Mouse (Mus musculus): ENCODE data around the gene Tnfrsf12a. TPM values are rescaled to one million over a fixed set of nuclear protein-coding genes. Genes with fewer than 3 reads are reported as not detected.

Gene Tnfrsf12a
- polyA plus RNA-seq, 1 experiment from 2014 or later: 24.1 TPM

DNA sequence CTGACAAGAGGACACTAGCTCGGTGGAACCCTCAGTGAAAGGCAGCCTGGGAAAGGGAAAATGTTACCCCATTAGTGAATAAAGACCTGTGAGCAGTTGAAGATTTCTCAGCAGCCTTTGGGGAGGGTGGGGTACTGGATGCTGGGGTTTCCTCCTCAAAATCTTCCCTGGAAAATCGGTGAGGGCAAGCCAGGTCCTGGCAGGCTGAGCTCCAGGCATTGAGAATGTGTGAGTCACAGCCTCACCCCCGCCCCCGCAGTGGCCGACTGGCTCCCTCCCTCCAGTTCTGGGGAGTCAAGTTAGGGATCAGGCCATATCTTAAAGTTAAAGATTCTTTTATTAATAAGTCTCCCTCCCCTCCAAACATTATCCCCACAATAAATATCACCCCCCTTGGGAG is 2.1 kb downstream of the Tnfrsf12a start:
- no peak for ATAC-seq (ENCODE audit: insufficient read depth, low FRiP score)
- Histone ChIP-seq H3K36me3 (ENCODE audit: control insufficient read depth, insufficient read depth, low read length) (no peaks in the 10 kb centered on the region), H3K4me1 (ENCODE audit: control insufficient read depth, insufficient read depth, low read length) (peaks cover 37% of the 10 kb centered on the region), H3K9ac (ENCODE audit: low read length) (peak overlapping the region; percentile 76; the same call in 1 of the 2 replicates), H3K4me3 (replicated peaks; ENCODE audit: low read length) (peak overlapping the region; percentile 78), H3K4me2 (ENCODE audit: low read depth, low read length) (peak overlapping the region; percentile 97), H3K9me3 (replicated peaks; ENCODE audit: control insufficient read depth, low read length) (no peaks in the 10 kb centered on the region), H3K27me3 (ENCODE audit: control insufficient read depth, insufficient read depth, low read length) (peaks cover 13% of the 10 kb centered on the region; the same call in 1 of the 2 replicates), H3K27ac (ENCODE audit: low read length) (peak overlapping the region; percentile 91)
- 23% methylated on average over 5 of the region's 5 CpGs for WGBS

DNA sequence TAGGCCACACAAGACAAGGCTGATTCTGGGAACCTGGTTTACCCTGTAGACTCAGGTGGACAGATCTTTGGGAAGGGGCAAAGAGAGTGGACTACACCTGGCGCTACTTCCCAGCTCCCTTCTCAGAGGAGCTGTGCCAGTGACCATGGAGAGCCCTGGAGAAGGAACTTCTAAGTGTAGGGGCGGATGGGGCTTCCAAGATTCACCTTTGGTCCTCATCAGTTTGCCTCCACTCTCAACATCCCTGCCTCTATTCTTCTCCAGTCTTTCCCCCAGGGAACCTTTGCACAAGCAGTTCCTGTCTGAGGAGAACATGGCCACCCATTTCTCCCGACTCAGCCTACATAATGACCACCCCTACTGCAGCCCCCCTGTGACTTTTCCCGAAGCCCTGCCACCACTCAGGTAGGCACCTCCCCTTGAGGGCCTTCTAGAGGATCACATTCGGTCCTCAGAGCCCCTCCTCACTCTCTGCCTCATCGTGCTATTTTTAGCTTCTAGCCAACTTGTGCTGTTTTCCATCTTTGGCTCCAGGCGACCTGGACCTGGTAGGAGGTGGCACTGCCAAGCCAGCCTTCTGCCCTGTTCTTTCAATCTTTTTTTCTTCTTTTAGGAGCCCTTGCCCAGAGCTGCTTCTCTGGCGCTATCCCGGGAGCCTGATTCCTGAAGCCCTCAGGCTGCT is 2.9 kb downstream of the Tnfrsf12a start:
- no peak for ATAC-seq (ENCODE audit: insufficient read depth, low FRiP score)
- no peaks in the 10 kb centered on the region for H3K36me3 ChIP-seq (ENCODE audit: control insufficient read depth, insufficient read depth, low read length)
- H3K4me3 ChIP-seq (replicated peaks; ENCODE audit: low read length): peak overlapping the region; percentile 78
- peak overlapping the region; percentile 97 for H3K4me2 ChIP-seq (ENCODE audit: low read depth, low read length)
- peaks cover 6% of the 10 kb centered on the region; the same call in 1 of the 2 replicates for H3K27me3 ChIP-seq (ENCODE audit: control insufficient read depth, insufficient read depth, low read length)
- WGBS: 30% methylated on average over 9 of the region's 9 CpGs
- peak overlapping the region; percentile 81 for H3K9ac ChIP-seq (ENCODE audit: low read length)
- H3K9me3 ChIP-seq (replicated peaks; ENCODE audit: control insufficient read depth, low read length): no peaks in the 10 kb centered on the region
- H3K4me1 ChIP-seq (ENCODE audit: control insufficient read depth, insufficient read depth, low read length): peaks cover 37% of the 10 kb centered on the region
- H3K27ac ChIP-seq (ENCODE audit: low read length): peak overlapping the region; percentile 91

DNA sequence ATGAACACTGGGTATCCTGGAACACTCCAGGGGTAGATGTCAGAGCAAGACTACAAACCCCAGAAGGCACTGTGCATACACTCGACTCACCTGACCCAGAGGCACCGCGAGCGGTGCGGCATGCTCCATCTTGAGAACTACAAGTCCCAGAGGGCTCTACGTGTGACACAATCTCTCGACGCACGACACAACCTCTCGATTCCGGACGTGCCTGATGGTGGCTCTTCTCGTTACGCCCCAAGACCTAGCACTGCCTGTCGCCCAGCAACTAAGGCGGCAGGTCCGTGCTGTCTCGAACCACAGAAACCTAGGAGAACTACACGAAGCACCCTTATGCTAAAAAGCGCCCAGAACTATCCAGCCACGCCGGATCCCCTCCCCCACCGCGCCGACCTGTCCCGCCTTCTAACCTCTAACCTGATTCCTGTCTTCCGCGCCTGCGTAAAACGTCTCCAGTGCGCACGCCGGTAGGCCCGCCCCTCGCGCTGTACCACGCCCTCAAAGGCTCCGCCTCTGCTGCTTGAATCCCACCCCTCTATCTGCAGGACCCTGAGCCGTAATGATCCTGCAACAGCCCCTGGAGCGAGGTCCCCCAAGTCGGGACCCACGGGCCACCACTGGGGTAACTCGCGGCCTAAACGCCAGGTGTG is 3.7 kb downstream of the Tnfrsf12a start, which contains the start of the genes Hcfc1r1 and Thoc6:
TSS of gene Hcfc1r1 (plus strand) at position 173 of the 650 bp plus-strand sequence.
TSS of gene Thoc6 (minus strand) at position 459 of the 650 bp plus-strand sequence.
- WGBS: under 1% methylated on average over 45 of the region's 45 CpGs
- Histone ChIP-seq H3K9ac (ENCODE audit: low read length) (peak within 1 kb of the TSS; percentile 81), H3K27ac (ENCODE audit: low read length) (peak within 1 kb of the TSS; percentile 91), H3K9me3 (replicated peaks; ENCODE audit: control insufficient read depth, low read length) (no peaks in the 10 kb centered on the region), H3K36me3 (ENCODE audit: control insufficient read depth, insufficient read depth, low read length) (peaks cover 8% of the 10 kb centered on the region; the same call in 1 of the 2 replicates), H3K27me3 (ENCODE audit: control insufficient read depth, insufficient read depth, low read length) (no peaks in the 10 kb centered on the region), H3K4me1 (ENCODE audit: control insufficient read depth, insufficient read depth, low read length) (peaks cover 37% of the 10 kb centered on the region), H3K4me2 (ENCODE audit: low read depth, low read length) (peak within 1 kb of the TSS; percentile 97), H3K4me3 (replicated peaks; ENCODE audit: low read length) (peak within 1 kb of the TSS; percentile 78)
- peak; percentile 91 for ATAC-seq (ENCODE audit: insufficient read depth, low FRiP score)

DNA sequence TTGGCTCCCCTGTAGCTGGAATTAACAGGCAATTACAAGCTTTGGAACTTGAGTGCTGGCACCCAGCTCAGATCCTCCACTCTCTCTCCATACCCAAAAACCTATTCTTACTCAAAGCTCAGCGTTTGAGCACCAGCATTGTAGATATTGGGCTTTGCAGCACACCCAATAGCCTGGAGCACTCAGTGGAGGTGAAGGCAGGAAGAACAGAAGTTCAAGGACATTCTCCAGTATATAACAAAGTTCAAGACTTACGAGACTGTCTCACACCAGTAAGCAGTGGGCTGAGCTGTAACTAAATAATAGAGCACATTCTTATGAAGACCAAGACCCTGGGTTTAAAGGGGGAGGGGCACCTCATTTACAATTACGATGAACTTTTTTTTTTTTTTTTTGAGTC is 4.5 kb downstream of the Tnfrsf12a start:
- H3K9ac ChIP-seq (ENCODE audit: low read length): peak overlapping the region; percentile 81; the same call in 1 of the 2 replicates
- peaks cover 35% of the 10 kb centered on the region for H3K4me1 ChIP-seq (ENCODE audit: control insufficient read depth, insufficient read depth, low read length)
- peaks cover 8% of the 10 kb centered on the region; the same call in 1 of the 2 replicates for H3K36me3 ChIP-seq (ENCODE audit: control insufficient read depth, insufficient read depth, low read length)
- no peak for ATAC-seq (ENCODE audit: insufficient read depth, low FRiP score)
- peak overlapping the region; percentile 78 for H3K4me3 ChIP-seq (replicated peaks; ENCODE audit: low read length)
- H3K27me3 ChIP-seq (ENCODE audit: control insufficient read depth, insufficient read depth, low read length): no peaks in the 10 kb centered on the region
- H3K27ac ChIP-seq (ENCODE audit: low read length): no peak overlapping the region
- peak overlapping the region; percentile 97 for H3K4me2 ChIP-seq (ENCODE audit: low read depth, low read length)
- WGBS: 50% methylated on average over 3 of the region's 3 CpGs
- no peaks in the 10 kb centered on the region for H3K9me3 ChIP-seq (replicated peaks; ENCODE audit: control insufficient read depth, low read length)

DNA sequence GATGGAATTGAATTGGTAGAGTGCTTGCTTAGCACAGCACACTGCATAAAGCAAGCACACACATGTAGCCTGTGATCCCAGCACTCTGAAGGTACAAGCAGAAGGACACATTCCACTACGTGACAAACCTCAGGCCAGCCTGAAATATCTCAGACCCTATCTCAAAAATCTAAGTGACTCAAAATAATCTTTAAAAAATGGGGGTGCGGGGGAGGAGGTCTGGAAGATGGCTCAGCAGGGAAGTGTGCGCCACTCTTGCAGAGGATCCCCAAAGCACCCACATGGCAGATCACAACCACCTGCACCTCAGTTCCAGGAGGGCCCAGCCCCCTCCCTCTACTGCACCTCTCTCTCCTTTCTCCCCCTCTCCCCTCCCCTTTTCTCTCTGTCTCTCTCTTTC is 5.7 kb downstream of the Tnfrsf12a start:
- Histone ChIP-seq H3K9ac (ENCODE audit: low read length) (no peak overlapping the region), H3K36me3 (ENCODE audit: control insufficient read depth, insufficient read depth, low read length) (peaks cover 8% of the 10 kb centered on the region), H3K4me1 (ENCODE audit: control insufficient read depth, insufficient read depth, low read length) (peaks cover 32% of the 10 kb centered on the region), H3K4me3 (replicated peaks; ENCODE audit: low read length) (no peak overlapping the region), H3K27ac (ENCODE audit: low read length) (no peak overlapping the region), H3K4me2 (ENCODE audit: low read depth, low read length) (no peak overlapping the region), H3K27me3 (ENCODE audit: control insufficient read depth, insufficient read depth, low read length) (no peaks in the 10 kb centered on the region), H3K9me3 (replicated peaks; ENCODE audit: control insufficient read depth, low read length) (no peaks in the 10 kb centered on the region)
- no peak for ATAC-seq (ENCODE audit: insufficient read depth, low FRiP score)
- WGBS: 80% methylated on average over 3 of the region's 3 CpGs

DNA sequence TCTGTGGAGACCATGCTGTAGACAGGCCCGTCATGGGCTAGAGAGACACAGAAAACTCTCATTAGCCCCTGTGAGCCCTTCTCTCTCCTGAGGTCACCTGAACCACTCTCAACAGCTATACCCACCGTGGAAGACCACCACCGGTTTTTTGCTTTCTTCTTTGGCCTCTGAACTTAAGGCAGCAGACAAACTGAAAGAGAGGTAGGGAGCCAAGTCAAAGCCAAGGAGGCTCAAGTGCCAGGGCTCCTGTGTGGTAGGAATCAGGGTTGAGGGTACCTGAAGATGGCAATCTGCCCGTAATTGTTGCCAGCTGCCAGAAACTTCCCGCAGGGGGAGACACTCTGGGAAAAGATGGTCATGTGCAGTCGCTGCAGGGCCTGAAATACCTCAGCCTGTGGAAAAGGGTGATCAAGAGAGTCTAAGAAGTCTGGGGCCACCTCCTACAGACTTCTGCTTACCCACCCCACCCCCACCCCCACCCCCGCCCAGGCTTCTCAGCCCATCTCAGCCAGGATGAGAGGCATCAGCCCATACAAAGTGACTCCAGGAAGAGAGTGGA is 6.7 kb downstream of the Tnfrsf12a start:
- H3K36me3 ChIP-seq (ENCODE audit: control insufficient read depth, insufficient read depth, low read length): peaks cover 8% of the 10 kb centered on the region
- H3K9ac ChIP-seq (ENCODE audit: low read length): no peak overlapping the region
- H3K9me3 ChIP-seq (replicated peaks; ENCODE audit: control insufficient read depth, low read length): no peaks in the 10 kb centered on the region
- no peak overlapping the region for H3K27ac ChIP-seq (ENCODE audit: low read length)
- H3K27me3 ChIP-seq (ENCODE audit: control insufficient read depth, insufficient read depth, low read length): no peaks in the 10 kb centered on the region
- H3K4me2 ChIP-seq (ENCODE audit: low read depth, low read length): no peak overlapping the region
- H3K4me1 ChIP-seq (ENCODE audit: control insufficient read depth, insufficient read depth, low read length): peaks cover 23% of the 10 kb centered on the region
- no peak for ATAC-seq (ENCODE audit: insufficient read depth, low FRiP score)
- H3K4me3 ChIP-seq (replicated peaks; ENCODE audit: low read length): no peak overlapping the region
- 86% methylated on average over 7 of the region's 7 CpGs for WGBS

DNA sequence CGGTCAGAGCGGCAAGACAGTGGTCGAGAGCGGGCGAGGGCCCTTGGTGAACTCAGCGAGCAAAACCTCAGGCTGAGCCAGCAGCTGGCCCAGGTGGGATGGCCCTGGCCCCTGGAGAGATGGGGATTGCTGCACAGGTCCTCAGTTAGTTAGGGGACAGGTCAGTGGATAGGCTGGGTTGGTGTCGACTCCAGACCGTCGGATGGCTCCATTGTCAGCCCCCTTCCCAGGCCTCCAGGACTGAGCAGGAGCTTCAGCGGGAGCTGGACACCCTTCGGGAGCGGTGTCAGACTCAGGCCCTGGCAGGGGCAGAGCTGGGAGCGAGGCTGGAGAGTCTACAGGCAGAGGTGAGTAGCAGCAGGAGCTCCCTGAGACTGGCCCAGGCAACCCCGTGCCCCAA is 11.8 kb downstream of the Tnfrsf12a start:
- 82% methylated on average over 14 of the region's 14 CpGs for WGBS
- Histone ChIP-seq H3K27me3 (ENCODE audit: control insufficient read depth, insufficient read depth, low read length) (peaks cover 7% of the 10 kb centered on the region; the same call in 1 of the 2 replicates), H3K4me2 (ENCODE audit: low read depth, low read length) (no peak overlapping the region), H3K27ac (ENCODE audit: low read length) (no peak overlapping the region), H3K9ac (ENCODE audit: low read length) (no peak overlapping the region), H3K36me3 (ENCODE audit: control insufficient read depth, insufficient read depth, low read length) (peaks cover 8% of the 10 kb centered on the region), H3K4me3 (replicated peaks; ENCODE audit: low read length) (no peak overlapping the region), H3K9me3 (replicated peaks; ENCODE audit: control insufficient read depth, low read length) (no peaks in the 10 kb centered on the region), H3K4me1 (ENCODE audit: control insufficient read depth, insufficient read depth, low read length) (no peaks in the 10 kb centered on the region)
- no peak for ATAC-seq (ENCODE audit: insufficient read depth, low FRiP score)

DNA sequence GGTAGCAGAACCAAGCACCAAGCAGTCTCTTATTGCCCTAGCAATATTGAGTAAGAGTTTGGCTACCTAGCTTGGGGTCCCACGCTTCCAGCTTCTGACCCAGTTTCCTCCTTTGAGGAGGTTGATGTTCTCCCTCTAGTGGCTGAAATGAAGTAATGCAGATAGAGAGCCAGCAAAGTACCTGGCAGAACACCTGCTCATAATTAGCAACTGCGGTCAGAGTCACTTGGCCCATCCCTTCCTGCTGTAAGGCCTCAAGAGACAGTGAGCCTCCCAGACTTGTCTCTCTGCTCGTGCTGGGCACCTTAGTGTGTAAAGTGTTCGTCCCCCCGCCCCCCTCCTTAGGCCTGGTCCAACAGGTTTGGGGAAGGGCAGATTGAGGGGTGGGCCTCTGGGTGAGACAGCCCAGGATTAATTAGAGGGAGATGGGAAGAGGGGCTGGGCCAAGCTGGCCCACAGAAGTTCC is 12.7 kb downstream of the Tnfrsf12a start:
- no peak overlapping the region for H3K4me3 ChIP-seq (replicated peaks; ENCODE audit: low read length)
- no peaks in the 10 kb centered on the region for H3K4me1 ChIP-seq (ENCODE audit: control insufficient read depth, insufficient read depth, low read length)
- no peaks in the 10 kb centered on the region for H3K9me3 ChIP-seq (replicated peaks; ENCODE audit: control insufficient read depth, low read length)
- peaks cover 8% of the 10 kb centered on the region for H3K36me3 ChIP-seq (ENCODE audit: control insufficient read depth, insufficient read depth, low read length)
- no peak overlapping the region for H3K27ac ChIP-seq (ENCODE audit: low read length)
- WGBS: 9% methylated on average over 5 of the region's 5 CpGs
- H3K27me3 ChIP-seq (ENCODE audit: control insufficient read depth, insufficient read depth, low read length): peaks cover 12% of the 10 kb centered on the region; the same call in 1 of the 2 replicates
- H3K4me2 ChIP-seq (ENCODE audit: low read depth, low read length): no peak overlapping the region
- no peak overlapping the region for H3K9ac ChIP-seq (ENCODE audit: low read length)
- ATAC-seq (ENCODE audit: insufficient read depth, low FRiP score): peak; percentile 8; the same call in 1 of the 2 replicates
